Mouse (Mus musculus): ENCODE data around the gene Ltbp1. TPM values are rescaled to one million over a fixed set of nuclear protein-coding genes. Genes with fewer than 3 reads are reported as not detected.
A peak's percentile ranks its signal among the peaks of the same experiment; 100 is the strongest.

The Ltbp1 gene
- polyA plus RNA-seq, 1 experiment from 2014 or later = 1.4 TPM

GRCm38 (mm10) chr17:75143927-75144326 is 138.6 kb downstream of the Ltbp1 start:
- ATAC-seq (replicated peaks) = 0 out of 2 replicates have a peak, but pooled peaks have one; percentile 14
- no peak overlapping the region for H3K4me3 ChIP-seq
- H3K9me3 ChIP-seq = no peaks in the 10 kb centered on the region
- no peaks in the 10 kb centered on the region for H3K27me3 ChIP-seq (replicated peaks)
- 31% methylated on average over 6 of the region's 6 CpGs for WGBS
- no peaks in the 10 kb centered on the region for H3K4me1 ChIP-seq
- no peaks in the 10 kb centered on the region for H3K36me3 ChIP-seq (replicated peaks)
- H3K9ac ChIP-seq = no peak overlapping the region
- H3K27ac ChIP-seq = no peak overlapping the region
- no peak overlapping the region for H3K4me2 ChIP-seq

- H3K36me3 ChIP-seq (replicated peaks) = no peaks in the 10 kb centered on the region
- H3K27me3 ChIP-seq (replicated peaks) = no peaks in the 10 kb centered on the region
- WGBS = 93% methylated on average over 4 of the region's 4 CpGs
- H3K27ac ChIP-seq = no peak overlapping the region
- no peaks in the 10 kb centered on the region for H3K4me1 ChIP-seq
- no peak overlapping the region for H3K9ac ChIP-seq
- ATAC-seq (replicated peaks) = no peak
- H3K9me3 ChIP-seq = no peaks in the 10 kb centered on the region
- no peak overlapping the region for H3K4me3 ChIP-seq
- H3K4me2 ChIP-seq = no peak overlapping the region
Measured at GRCm38 (mm10) chr17:75147218-75147617, 141.8 kb downstream of the Ltbp1 start.

GRCm38 (mm10) chr17:75151800-75152199 is 146.4 kb downstream of the Ltbp1 start:
- Histone ChIP-seq H3K4me3 (no peak overlapping the region), H3K4me2 (no peak overlapping the region), H3K36me3 (replicated peaks) (no peaks in the 10 kb centered on the region), H3K9me3 (no peaks in the 10 kb centered on the region), H3K9ac (no peak overlapping the region), H3K27me3 (replicated peaks) (no peaks in the 10 kb centered on the region), H3K4me1 (no peaks in the 10 kb centered on the region), H3K27ac (no peak overlapping the region)
- ATAC-seq (replicated peaks) = no peak
- 73% methylated on average over 9 of the region's 9 CpGs for WGBS

GRCm38 (mm10) chr17:75153088-75153487 is 147.7 kb downstream of the Ltbp1 start:
- no peak overlapping the region for H3K4me3 ChIP-seq
- WGBS = 69% methylated on average over 6 of the region's 6 CpGs
- H3K27ac ChIP-seq = no peak overlapping the region
- no peaks in the 10 kb centered on the region for H3K27me3 ChIP-seq (replicated peaks)
- H3K4me2 ChIP-seq = no peak overlapping the region
- no peaks in the 10 kb centered on the region for H3K9me3 ChIP-seq
- no peak for ATAC-seq (replicated peaks)
- H3K36me3 ChIP-seq (replicated peaks) = no peaks in the 10 kb centered on the region
- H3K9ac ChIP-seq = no peak overlapping the region
- no peaks in the 10 kb centered on the region for H3K4me1 ChIP-seq

GRCm38 (mm10) chr17:75158385-75158784 is 153.0 kb downstream of the Ltbp1 start:
- Histone ChIP-seq H3K4me2 (no peak overlapping the region), H3K4me3 (no peak overlapping the region), H3K4me1 (no peaks in the 10 kb centered on the region), H3K36me3 (replicated peaks) (no peaks in the 10 kb centered on the region), H3K9me3 (no peaks in the 10 kb centered on the region), H3K27ac (no peak overlapping the region), H3K9ac (no peak overlapping the region), H3K27me3 (replicated peaks) (no peaks in the 10 kb centered on the region)
- 84% methylated on average over 6 of the region's 6 CpGs for WGBS
- ATAC-seq (replicated peaks) = no peak

- H3K27me3 ChIP-seq (replicated peaks) = no peaks in the 10 kb centered on the region
- ATAC-seq (replicated peaks) = no peak
- H3K9ac ChIP-seq = no peak overlapping the region
- H3K27ac ChIP-seq = no peak overlapping the region
- no peak overlapping the region for H3K4me3 ChIP-seq
- WGBS = 91% methylated on average over 8 of the region's 8 CpGs
- H3K4me1 ChIP-seq = no peaks in the 10 kb centered on the region
- H3K9me3 ChIP-seq = no peaks in the 10 kb centered on the region
- no peaks in the 10 kb centered on the region for H3K36me3 ChIP-seq (replicated peaks)
- no peak overlapping the region for H3K4me2 ChIP-seq
Measured at GRCm38 (mm10) chr17:75159066-75159787, 153.9 kb downstream of the Ltbp1 start.

- no peaks in the 10 kb centered on the region for H3K27me3 ChIP-seq (replicated peaks)
- H3K4me3 ChIP-seq = no peak overlapping the region
- no peak overlapping the region for H3K27ac ChIP-seq
- no peaks in the 10 kb centered on the region for H3K4me1 ChIP-seq
- no peaks in the 10 kb centered on the region for H3K9me3 ChIP-seq
- no peak for ATAC-seq (replicated peaks)
- no peaks in the 10 kb centered on the region for H3K36me3 ChIP-seq (replicated peaks)
- H3K4me2 ChIP-seq = no peak overlapping the region
- WGBS = 89% methylated on average over 10 of the region's 10 CpGs
- no peak overlapping the region for H3K9ac ChIP-seq
Measured at GRCm38 (mm10) chr17:75161062-75161461, 155.7 kb downstream of the Ltbp1 start.

- no peak overlapping the region for H3K9ac ChIP-seq
- 76% methylated on average over 4 of the region's 4 CpGs for WGBS
- H3K4me2 ChIP-seq = no peak overlapping the region
- no peak overlapping the region for H3K27ac ChIP-seq
- H3K9me3 ChIP-seq = no peaks in the 10 kb centered on the region
- H3K4me3 ChIP-seq = no peak overlapping the region
- H3K36me3 ChIP-seq (replicated peaks) = no peaks in the 10 kb centered on the region
- H3K27me3 ChIP-seq (replicated peaks) = no peaks in the 10 kb centered on the region
- no peaks in the 10 kb centered on the region for H3K4me1 ChIP-seq
- ATAC-seq (replicated peaks) = no peak
Measured at GRCm38 (mm10) chr17:75161931-75162330, 156.6 kb downstream of the Ltbp1 start.

GRCm38 (mm10) chr17:75164566-75164965 is 159.2 kb downstream of the Ltbp1 start:
- Histone ChIP-seq H3K36me3 (replicated peaks) (no peaks in the 10 kb centered on the region), H3K4me2 (no peak overlapping the region), H3K9ac (no peak overlapping the region), H3K4me1 (no peaks in the 10 kb centered on the region), H3K27me3 (replicated peaks) (no peaks in the 10 kb centered on the region), H3K4me3 (no peak overlapping the region), H3K9me3 (no peaks in the 10 kb centered on the region), H3K27ac (no peak overlapping the region)
- 94% methylated on average over 5 of the region's 5 CpGs for WGBS
- ATAC-seq (replicated peaks) = no peak

- Histone ChIP-seq H3K4me1 (no peaks in the 10 kb centered on the region), H3K9ac (no peak overlapping the region), H3K27me3 (replicated peaks) (no peaks in the 10 kb centered on the region), H3K4me2 (no peak overlapping the region), H3K36me3 (replicated peaks) (no peaks in the 10 kb centered on the region), H3K9me3 (no peaks in the 10 kb centered on the region), H3K27ac (no peak overlapping the region), H3K4me3 (no peak overlapping the region)
- 87% methylated on average over 3 of the region's 3 CpGs for WGBS
- ATAC-seq (replicated peaks) = no peak
Measured at GRCm38 (mm10) chr17:75168572-75169200, 163.3 kb downstream of the Ltbp1 start.

- no peak for ATAC-seq (replicated peaks)
- Histone ChIP-seq H3K4me2 (no peak overlapping the region), H3K9ac (no peak overlapping the region), H3K4me3 (no peak overlapping the region), H3K9me3 (no peaks in the 10 kb centered on the region), H3K27me3 (replicated peaks) (no peaks in the 10 kb centered on the region), H3K36me3 (replicated peaks) (no peaks in the 10 kb centered on the region), H3K4me1 (no peaks in the 10 kb centered on the region), H3K27ac (no peak overlapping the region)
- WGBS = 92% methylated on average over 7 of the region's 7 CpGs
Measured at GRCm38 (mm10) chr17:75171659-75172058, 166.3 kb downstream of the Ltbp1 start.

- Histone ChIP-seq H3K27ac (no peak overlapping the region), H3K4me2 (no peak overlapping the region), H3K36me3 (replicated peaks) (no peaks in the 10 kb centered on the region), H3K4me1 (no peaks in the 10 kb centered on the region), H3K4me3 (no peak overlapping the region), H3K27me3 (replicated peaks) (no peaks in the 10 kb centered on the region), H3K9ac (no peak overlapping the region), H3K9me3 (no peaks in the 10 kb centered on the region)
- WGBS = 74% methylated on average over 7 of the region's 7 CpGs
- no peak for ATAC-seq (replicated peaks)
Measured at GRCm38 (mm10) chr17:75172685-75173205, 167.4 kb downstream of the Ltbp1 start.

- Histone ChIP-seq H3K4me1 (peaks cover 10% of the 10 kb centered on the region), H3K36me3 (replicated peaks) (no peaks in the 10 kb centered on the region), H3K4me2 (no peak overlapping the region), H3K4me3 (no peak overlapping the region), H3K27me3 (replicated peaks) (no peaks in the 10 kb centered on the region), H3K9ac (no peak overlapping the region), H3K27ac (no peak overlapping the region), H3K9me3 (no peaks in the 10 kb centered on the region)
- WGBS = 95% methylated on average over 3 of the region's 3 CpGs
- ATAC-seq (replicated peaks) = no peak
Measured at GRCm38 (mm10) chr17:75174501-75174900, 169.1 kb downstream of the Ltbp1 start.

Measured in midbrain, embryonic 15.5 days (tissue).